Mouse (Mus musculus): Measurements from ENCODE around the gene Ppm1d.

DNA sequence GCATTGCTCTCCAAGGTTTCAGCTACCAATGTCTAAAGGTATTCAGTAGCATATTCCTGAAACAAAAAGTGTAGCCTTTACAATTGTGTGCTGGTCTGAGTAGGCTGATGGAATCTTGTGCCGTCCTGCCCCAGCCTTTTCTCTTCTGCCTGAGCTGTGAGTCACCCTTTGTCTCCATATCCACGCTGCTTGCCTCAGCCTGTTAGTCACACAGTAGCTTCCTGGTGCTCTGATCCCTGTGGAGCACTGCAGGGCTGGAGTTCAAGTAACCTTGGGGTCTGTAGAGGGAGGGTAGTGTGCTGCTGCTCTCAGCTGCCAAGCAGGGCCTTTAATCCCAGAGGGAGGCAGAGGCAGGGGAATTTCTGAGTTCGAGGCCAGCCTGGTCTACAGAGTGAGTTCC lies 56.8 kb downstream of the Ppm1d start:
- TF ChIP-seq POLR2A (IDR thresholded peaks at IDR 0.05; ENCODE audit: borderline replicate concordance, control insufficient read depth, low read depth, low read length) (no peak), CTCF (IDR thresholded peaks at IDR 0.05; ENCODE audit: control insufficient read depth, insufficient read depth, low read length) (no peak)
